Mouse (Mus musculus): Measurements from ENCODE around the gene Lrrc51. TPM values are rescaled to one million over a fixed set of nuclear protein-coding genes. Genes with fewer than 3 reads are reported as not detected.

The Lrrc51 gene
- total and polyA plus RNA-seq, 3 experiments: 13.6 to 30.8 TPM; not detected in 1

- TF ChIP-seq GATA1 (IDR thresholded peaks at IDR 0.05; ENCODE audit: low read depth, low read length) (no peak), BHLHE40 (IDR thresholded peaks at IDR 0.05; ENCODE audit: borderline replicate concordance, low read depth, low read length) (no peak), MXI1 (IDR thresholded peaks at IDR 0.05; ENCODE audit: low read depth, low read length) (no peak), SIN3A (IDR thresholded peaks at IDR 0.05; ENCODE audit: low read length) (no peak), USF1 (IDR thresholded peaks at IDR 0.05; ENCODE audit: low read depth, low read length) (no peak)
Measured at GRCm38 (mm10) chr7:101888460-101888859, 45.2 kb downstream of the Lrrc51 start (continued).

DNA sequence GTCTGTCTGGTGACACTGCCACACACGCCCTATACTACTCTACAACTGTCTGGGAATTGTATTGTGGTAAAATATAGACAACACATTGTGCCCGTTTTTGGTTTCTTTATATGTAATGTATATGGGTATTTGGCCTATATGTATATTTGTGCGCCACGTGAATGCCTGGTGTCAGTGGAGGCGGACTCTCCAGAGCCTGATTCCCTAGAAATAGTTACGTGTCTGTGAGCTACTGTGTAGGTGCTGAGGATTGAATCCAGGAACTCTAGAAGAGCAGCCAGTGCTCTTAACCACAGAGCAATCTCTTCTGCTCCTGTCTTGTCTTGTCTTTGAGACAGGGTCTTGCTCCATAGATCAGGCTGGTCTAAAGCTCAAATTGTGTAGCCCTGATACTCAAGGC, 47.4 kb downstream of the Lrrc51 start:
- no peak overlapping the region for H3K9ac ChIP-seq (ENCODE audit: control insufficient read depth, low read depth, low read length, poor library complexity, severe bottlenecking)

DNA sequence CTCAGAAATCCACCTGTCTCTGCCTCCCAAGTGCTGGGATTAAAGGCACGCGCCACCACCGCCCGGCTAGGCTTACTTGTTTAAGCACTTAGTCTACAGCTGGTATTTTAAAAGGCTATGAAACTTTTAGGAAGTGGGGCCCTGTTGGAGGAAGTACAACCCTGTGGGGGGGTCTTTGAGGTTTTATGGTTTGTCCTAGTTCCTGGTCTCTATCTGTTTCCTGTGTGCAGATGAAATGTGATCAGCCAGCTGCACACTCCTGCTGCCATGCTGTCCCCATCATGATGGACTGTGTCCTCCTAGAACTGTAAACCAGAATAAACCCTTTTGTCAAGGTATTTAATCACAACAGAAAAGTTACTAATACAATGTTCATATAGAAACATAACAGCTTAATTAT, 49.5 kb downstream of the Lrrc51 start:
- no peaks in the 10 kb centered on the region for H3K36me3 ChIP-seq (ENCODE audit: control insufficient read depth in 1 of 2, insufficient read depth in 2 of 2, low read length in 2 of 2)
- H3K79me2 ChIP-seq (ENCODE audit: control insufficient read depth, insufficient read depth, low read length, poor library complexity): no peaks in the 10 kb centered on the region
- H3K27ac ChIP-seq (ENCODE audit: control insufficient read depth, low read depth, low read length): no peak overlapping the region
- no peak for DNase-seq (ENCODE audit: low read depth, low spot score)
- H3K9ac ChIP-seq (ENCODE audit: control insufficient read depth, low read depth, low read length, poor library complexity, severe bottlenecking): no peak overlapping the region
- no peak for TF ChIP-seq HCFC1 (IDR thresholded peaks at IDR 0.05; ENCODE audit: low read depth, low read length)
- TF ChIP-seq TCF12 (IDR thresholded peaks at IDR 0.05; ENCODE audit: low read depth, low read length): no peak
- TF ChIP-seq SMC3 (IDR thresholded peaks at IDR 0.05; ENCODE audit: low read depth, low read length): no peak
- TF ChIP-seq MYB (IDR thresholded peaks at IDR 0.05; ENCODE audit: low read depth, low read length): no peak
- no peaks in the 10 kb centered on the region for H3K4me1 ChIP-seq (ENCODE audit: control insufficient read depth in 1 of 2, insufficient read depth in 2 of 2, low read length in 2 of 2)
- no peak overlapping the region for H3K4me3 ChIP-seq (ENCODE audit: control insufficient read depth in 1 of 2, insufficient read depth in 1 of 2, low read depth in 2 of 2, low read length in 2 of 2)
- no peaks in the 10 kb centered on the region for H3K9me3 ChIP-seq (replicated peaks; ENCODE audit: insufficient read depth, low read length)
- peaks cover 0 to 4% of the 10 kb centered on the region in 2 experiments; a peak in 2 of 4 replicates for H3K27me3 ChIP-seq (ENCODE audit: control insufficient read depth in 1 of 2, insufficient read depth in 2 of 2, low read length in 2 of 2)

More for the DNA sequence above, 47.4 kb downstream of the Lrrc51 start:
- H3K79me2 ChIP-seq (ENCODE audit: control insufficient read depth, insufficient read depth, low read length, poor library complexity): no peaks in the 10 kb centered on the region
- no peaks in the 10 kb centered on the region for H3K36me3 ChIP-seq (ENCODE audit: control insufficient read depth in 1 of 2, insufficient read depth in 2 of 2, low read length in 2 of 2)
- no peaks in the 10 kb centered on the region for H3K4me1 ChIP-seq (ENCODE audit: control insufficient read depth in 1 of 2, insufficient read depth in 2 of 2, low read length in 2 of 2)
- peaks cover 0 to 4% of the 10 kb centered on the region in 2 experiments; a peak in 2 of 4 replicates for H3K27me3 ChIP-seq (ENCODE audit: control insufficient read depth in 1 of 2, insufficient read depth in 2 of 2, low read length in 2 of 2)
- no peak for TF ChIP-seq GABPA (IDR thresholded peaks at IDR 0.05; ENCODE audit: low read depth, low read length)
- TF ChIP-seq ZMIZ1 (IDR thresholded peaks at IDR 0.05; ENCODE audit: low read depth, low read length): no peak
- no peak for TF ChIP-seq MAX (IDR thresholded peaks at IDR 0.05; ENCODE audit: low read length)
- TF ChIP-seq TBP (IDR thresholded peaks at IDR 0.05; ENCODE audit: low read depth, low read length): no peak
- no peak for TF ChIP-seq ELF1 (IDR thresholded peaks at IDR 0.05; ENCODE audit: low read depth, low read length)
- TF ChIP-seq BHLHE40 (IDR thresholded peaks at IDR 0.05; ENCODE audit: borderline replicate concordance, low read depth, low read length): no peak
- no peak for DNase-seq (ENCODE audit: low read depth, low spot score)
- H3K27ac ChIP-seq (ENCODE audit: control insufficient read depth, low read depth, low read length): no peak overlapping the region
- no peaks in the 10 kb centered on the region for H3K9me3 ChIP-seq (replicated peaks; ENCODE audit: insufficient read depth, low read length)
- H3K4me3 ChIP-seq (ENCODE audit: control insufficient read depth in 1 of 2, insufficient read depth in 1 of 2, low read depth in 2 of 2, low read length in 2 of 2): no peak overlapping the region
